Mouse (Mus musculus) gastrocnemius, adult 18-20 months (tissue): ENCODE data around the gene Ptprf. TPM values are rescaled to one million over a fixed set of nuclear protein-coding genes. Genes with fewer than 3 reads are reported as not detected.

Source experiments
- DNase-seq: peaks from one replicate; pipeline ENCODE4 v3.0.0; 2021; ENCODE audit warnings: low spot score
- long read RNA-seq, 2 experiments: library from polyadenylated mRNA; stranded (forward); transcript quantifications; one replicate each; pipeline ENCODE4 v2.0.0; 2021
- total RNA-seq, 2 experiments: library from RNA; stranded (reverse); gene quantifications; 2 replicates each; pipeline ENCODE4 v1.2.3; 2021

Ptprf gene
- 1 to 10 TPM; 2.0 to 2.2 TPM for total RNA-seq
- long read RNA-seq, experiment 1, partial matches to known transcripts, result 1 of 1 reads
- long read RNA-seq, experiment 1, other reads (novel, unspliced or antisense), result 0 of 1 reads
- long read RNA-seq, experiment 2, result 0 reads

- peak; percentile 31 for DNase-seq
Observed at GRCm38 (mm10) chr4:118291231-118291630, at the start of gene Ptprf. Ptprf (minus strand) TSS chr4:118291405.

DNA sequence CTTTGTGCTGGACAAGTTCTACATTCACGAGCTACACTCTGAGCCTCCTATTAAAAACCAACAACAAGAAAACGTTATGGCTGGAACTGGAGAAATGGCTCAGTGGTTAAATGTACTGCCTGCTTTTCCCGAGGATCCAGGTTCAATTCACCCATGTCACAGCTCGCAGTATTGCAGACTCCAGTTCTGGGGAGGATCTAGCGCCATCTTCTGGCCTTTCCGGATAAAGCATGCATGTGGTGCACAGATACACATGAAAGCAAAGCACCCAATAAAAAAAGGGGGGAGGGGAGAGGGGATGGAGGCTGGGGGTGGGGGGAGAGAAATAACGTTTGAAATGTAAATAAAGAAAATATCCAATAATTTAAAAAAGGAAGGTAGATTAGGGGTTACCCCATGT is 45.5 kb upstream of the Ptprf start:
- DNase-seq, result no peak

DNA sequence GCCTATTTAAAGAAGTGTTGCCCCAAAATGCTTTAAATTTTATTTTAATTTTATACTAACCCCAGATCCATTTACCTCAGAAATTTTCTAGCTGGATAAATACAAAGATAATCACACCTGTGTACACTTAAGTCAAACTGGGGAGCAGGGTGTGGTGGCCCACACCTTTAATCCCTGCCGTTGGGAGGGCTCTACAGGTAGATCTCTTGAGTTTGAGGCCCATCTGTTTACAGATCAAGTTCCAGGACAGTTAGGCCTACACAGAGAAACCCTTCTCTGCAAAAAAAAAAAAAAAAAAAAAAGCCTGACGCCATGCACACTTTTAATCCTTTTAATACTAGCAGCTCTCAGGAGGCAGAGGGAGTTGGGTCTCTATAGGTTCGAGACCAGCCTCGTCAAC is 44.8 kb upstream of the Ptprf start:
- DNase-seq, result no peak

DNA sequence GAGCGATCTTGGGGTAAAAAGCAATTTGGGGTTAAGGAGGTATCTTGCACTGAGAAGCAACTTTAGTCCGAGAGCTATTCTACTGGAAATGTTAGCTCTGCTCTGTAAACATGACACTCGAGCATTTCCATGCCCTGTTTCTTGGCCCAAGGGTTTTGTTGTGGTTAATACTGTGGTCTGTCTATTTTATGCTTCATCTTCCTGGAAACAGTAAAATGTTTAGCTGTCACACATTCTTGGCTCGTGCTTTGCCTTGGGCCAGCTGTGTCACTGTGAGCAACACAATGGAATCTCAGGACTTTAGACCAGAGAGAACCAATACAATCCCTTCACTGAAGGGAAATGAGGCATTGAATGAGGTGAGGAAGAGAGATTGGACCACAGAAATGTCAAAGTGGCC is 40.6 kb upstream of the Ptprf start:
- DNase-seq, result no peak

DNA sequence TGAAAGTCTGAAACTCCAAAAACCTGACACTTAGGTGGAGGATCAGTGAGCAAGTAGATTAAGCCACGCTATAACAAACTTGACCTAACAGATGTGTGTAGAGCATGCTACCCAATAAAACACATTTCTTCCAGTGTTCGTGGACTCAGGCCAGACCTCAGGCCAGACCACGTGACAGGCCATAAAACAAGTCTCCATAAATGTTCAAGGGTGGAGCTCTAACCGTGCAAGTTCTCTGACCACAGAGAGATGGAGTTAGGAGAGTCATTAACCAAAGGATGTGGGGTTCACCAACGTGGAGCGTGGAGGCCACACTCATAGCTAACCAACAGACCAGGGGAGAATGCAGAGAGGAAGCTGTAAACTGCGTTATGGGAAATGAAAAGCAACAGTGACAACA is 35.3 kb upstream of the Ptprf start:
- DNase-seq, result no peak

DNA sequence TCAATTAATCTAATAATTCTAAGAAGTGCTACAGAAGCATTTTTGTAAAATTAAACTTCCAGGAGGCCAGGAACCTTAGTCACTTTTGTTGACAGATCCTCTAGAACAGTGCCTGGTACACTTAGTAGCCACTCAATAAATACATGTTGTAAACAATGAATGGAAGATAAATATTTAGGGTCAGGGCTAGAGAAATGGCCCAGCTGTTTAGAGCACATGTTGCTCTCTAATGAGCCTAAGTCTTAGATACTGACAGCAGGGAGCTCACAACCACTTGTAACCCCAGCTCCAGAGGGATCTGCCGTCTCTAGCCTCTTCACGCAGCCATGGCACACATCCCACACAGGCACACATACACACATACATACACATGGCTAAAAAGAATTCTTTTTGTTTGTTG is 29.4 kb upstream of the Ptprf start:
- DNase-seq, result no peak

- DNase-seq, result no peak
Observed at GRCm38 (mm10) chr4:118319706-118320344, 28.6 kb upstream of the Ptprf start.

DNA sequence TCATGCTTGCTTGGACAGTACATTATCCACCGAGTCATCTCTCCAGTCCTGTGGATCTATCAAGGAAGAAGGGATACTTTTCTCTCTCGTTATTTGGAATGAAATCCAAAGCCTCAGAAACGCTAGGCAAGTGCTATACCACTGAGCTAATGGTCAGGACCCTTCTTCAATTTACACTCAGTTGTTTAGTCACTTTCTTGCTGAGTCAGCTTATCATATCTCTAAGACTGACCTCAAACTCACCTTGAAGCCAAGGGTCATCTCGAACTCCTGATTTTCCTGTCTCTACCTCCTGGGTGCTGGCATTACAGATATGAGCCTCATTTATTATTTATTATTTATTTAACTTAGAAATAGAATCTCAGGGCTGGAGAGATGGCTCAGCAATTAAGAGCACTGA is 25.5 kb upstream of the Ptprf start:
- no peak for DNase-seq

DNA sequence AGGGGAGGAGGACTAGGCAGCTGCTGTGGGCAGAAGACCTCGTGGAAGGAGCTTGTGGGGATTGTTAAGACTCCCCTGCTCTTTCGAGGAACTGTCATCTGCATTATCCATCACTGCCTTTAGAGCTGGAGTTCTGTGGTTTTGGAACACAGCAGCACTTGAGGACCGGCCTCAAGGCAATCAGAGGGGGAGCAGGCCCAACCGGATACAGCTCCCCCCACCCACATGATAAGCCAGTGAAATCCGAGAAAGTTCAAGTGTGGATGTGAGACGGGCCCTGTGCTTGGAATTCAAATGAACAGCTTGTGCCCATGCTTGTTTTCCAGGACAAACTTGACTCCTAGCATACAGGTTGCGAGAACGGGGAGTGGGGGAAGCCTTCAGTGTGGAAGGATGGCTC is 24.1 kb upstream of the Ptprf start:
- DNase-seq, result no peak

- no peak for DNase-seq
Observed at GRCm38 (mm10) chr4:118310461-118310860, 19.3 kb upstream of the Ptprf start.

- no peak for DNase-seq
Observed at GRCm38 (mm10) chr4:118307533-118308263, 16.5 kb upstream of the Ptprf start.

- no peak for DNase-seq
Observed at GRCm38 (mm10) chr4:118306113-118306696, 15.0 kb upstream of the Ptprf start.

- DNase-seq, result no peak
Observed at GRCm38 (mm10) chr4:118304984-118305383, 13.8 kb upstream of the Ptprf start.

GRCm38 (mm10) chr4:118297844-118298243 is 6.6 kb upstream of the Ptprf start:
- no peak for DNase-seq

DNA sequence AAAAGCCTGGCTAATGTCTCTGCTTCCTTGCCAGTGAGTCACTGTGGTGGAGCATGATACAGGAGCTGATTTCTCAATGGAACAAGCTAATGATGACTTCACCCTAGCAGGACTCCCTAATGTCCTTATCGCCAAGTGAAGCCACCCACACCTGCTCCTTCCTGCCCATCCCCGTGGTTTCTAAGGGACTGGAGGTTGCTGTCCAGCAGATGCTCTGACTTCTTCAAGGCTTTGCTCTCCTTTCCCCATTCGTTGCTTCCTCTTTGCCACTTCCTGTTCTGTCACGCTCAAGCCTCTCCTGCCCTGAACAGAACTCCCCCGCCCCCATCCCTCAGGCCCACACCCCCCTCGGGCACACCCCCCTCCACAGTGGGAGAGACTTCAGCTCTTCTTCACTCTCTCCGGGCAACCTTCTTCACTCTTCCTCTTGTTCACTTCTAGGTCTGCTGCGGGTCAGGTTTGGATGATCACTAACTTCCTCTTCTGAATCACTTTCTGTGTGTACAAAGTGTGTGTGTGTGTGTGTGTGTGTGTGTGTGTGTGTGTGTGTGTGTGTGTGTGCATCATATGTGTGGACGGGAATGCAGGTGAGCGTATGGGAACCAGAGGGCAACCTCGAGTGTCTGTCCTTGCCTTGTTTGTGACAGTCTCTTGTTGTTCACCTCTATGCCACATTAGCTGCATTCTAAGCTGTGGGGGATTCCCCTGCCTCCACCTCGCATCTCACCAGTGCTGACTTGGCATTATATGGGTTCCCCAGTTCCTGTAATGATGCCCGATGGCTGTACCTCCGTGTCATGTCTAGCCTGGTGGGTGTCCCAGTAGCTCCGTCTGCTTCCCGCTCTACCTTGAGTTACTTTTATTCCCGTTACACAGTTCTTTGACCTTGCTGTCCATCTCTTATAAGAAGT is 4.7 kb upstream of the Ptprf start:
- no peak for DNase-seq

DNA sequence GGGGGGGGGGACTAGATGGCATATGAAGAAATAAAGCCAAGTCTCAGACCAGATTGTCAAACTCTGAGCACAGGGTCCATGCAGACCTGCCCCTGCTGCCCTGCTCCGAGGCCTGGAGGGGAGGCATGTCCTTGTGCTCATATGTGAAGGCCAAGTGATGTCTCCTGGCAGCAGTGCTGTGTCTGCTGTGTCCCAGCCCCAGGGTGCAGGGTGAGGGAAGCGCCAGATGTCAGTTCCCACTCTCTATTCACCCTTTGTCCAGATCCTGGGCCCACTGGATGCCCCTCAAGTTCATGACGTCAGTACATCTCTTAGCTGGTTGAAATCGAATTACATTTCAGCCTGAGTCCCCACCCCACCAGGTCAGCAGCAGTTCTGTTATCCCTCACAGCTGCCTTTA is 3.6 kb upstream of the Ptprf start:
- DNase-seq, result no peak

DNA sequence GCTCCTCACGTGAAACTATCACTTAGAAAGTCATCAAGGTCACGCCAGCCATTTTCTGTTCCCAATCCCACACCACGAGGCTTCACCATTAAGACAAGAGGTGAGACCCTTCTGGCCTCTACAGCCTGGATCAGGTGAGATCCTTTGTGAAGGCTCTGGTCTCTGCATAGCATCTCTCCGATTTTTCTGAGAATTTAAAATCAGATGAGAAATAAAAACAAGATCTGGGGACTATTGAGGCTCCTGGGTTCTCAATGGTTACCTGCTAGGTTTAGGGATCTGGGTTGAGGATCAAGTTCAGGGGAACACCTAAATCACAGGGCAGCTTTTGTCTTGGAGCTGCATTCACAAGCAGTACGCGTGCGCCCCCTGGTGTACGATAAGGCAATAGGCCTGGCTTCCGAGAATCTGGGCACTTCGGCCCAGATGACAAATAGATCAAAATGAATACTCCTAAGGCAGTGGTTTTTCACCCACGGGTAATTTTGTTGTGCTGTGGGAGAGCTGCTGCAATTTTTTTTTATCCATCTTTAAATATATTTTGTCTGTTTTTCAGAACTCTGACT is 1.6 kb upstream of the Ptprf start:
- DNase-seq, result peak; percentile 74

DNA sequence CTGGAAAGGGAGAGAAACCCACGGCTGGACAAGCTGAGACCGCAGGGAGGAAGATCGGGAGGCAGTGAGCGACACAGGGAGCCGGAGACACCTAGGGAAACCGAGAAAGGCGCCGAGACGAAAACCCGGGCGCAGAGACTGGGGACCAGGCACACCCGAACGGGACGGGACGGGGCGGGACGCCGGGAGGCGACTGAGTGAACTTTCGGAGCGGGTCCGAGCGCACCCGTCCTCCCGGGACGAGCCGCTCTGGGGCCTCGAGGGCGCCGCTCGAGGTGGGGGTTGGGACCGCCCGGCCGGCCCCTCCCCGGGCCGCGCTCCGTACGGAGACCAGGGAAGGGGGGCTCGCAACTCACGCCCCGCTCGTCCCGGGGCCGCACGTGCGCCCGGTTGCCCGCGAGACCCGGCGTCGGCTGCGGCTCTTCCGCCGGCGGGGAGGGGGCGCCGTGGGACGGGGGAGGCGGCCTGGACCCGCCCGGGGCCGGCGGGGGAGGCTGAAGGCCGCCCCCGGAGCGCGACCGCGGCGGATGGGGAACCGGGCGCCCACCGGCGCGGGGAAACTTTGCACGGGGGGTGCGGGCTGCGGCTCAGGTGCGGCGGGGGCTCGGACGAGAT is 682 bp downstream of the Ptprf start:
- DNase-seq, result no peak

- DNase-seq, result no peak
Observed at GRCm38 (mm10) chr4:118289960-118290415, 1.2 kb downstream of the Ptprf start.

GRCm38 (mm10) chr4:118289266-118289665 is 1.9 kb downstream of the Ptprf start:
- DNase-seq, result no peak

DNA sequence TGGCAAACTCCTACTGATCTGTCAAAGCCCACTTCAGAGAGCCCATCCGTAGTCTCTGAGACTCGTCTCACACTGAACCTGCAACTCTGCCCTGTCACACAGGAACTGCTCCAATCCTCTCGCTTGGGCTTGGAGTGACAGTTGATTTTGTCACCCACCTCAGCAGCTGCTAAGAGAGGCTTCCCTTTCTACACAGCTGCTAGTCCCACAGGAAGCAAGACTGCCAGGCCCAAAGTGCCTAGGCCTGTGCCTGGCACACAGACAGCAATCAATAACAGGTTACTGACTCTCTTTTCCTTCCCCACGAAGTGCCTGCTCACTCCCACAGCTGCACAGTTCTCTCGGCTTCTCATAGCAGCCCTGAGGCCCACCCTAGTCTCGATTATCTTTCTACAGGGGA is 2.7 kb downstream of the Ptprf start:
- no peak for DNase-seq
